Mouse (Mus musculus) heart, embryonic 11.5 days (tissue): ENCODE data around the gene Ppp1r14d. TPM values are rescaled to one million over a fixed set of nuclear protein-coding genes. Genes with fewer than 3 reads are reported as not detected.

ENCODE experiments used
- ATAC-seq: fragments of 200-750 bp; cut with Nextera tagmentation; replicated peaks from 2 replicates; pipeline ENCODE4 v1.8.0; 2017; ENCODE audit warnings: moderate library complexity; ENCODE audit not compliant: insufficient number of reproducible peaks, low FRiP score, low TSS enrichment
- H3K27ac ChIP-seq: fragments of 300-500 bp; sonication (generic); 2 replicates; pipeline ENCODE4 v1.5.1; 2014; ENCODE audit warnings: mild to moderate bottlenecking, low read depth, low read length
- H3K27me3 ChIP-seq: fragments of 300-500 bp; sonication (generic); 2 replicates; pipeline ENCODE4 v1.6.1; 2014; ENCODE audit warnings: mild to moderate bottlenecking, low read length, mixed read lengths; ENCODE audit not compliant: control insufficient read depth, insufficient read depth
- H3K36me3 ChIP-seq: fragments of 300-500 bp; sonication (generic); 2 replicates; pipeline ENCODE4 v1.6.1; 2014; ENCODE audit warnings: mild to moderate bottlenecking, low read length, moderate library complexity, mixed read lengths; ENCODE audit not compliant: control insufficient read depth, insufficient read depth
- H3K4me1 ChIP-seq: fragments of 300-500 bp; sonication (generic); 2 replicates; pipeline ENCODE4 v1.6.1; 2014; ENCODE audit warnings: low read length; ENCODE audit not compliant: control insufficient read depth, insufficient read depth
- H3K4me2 ChIP-seq: fragments of 300-500 bp; sonication (generic); 2 replicates; pipeline ENCODE4 v1.6.1; 2014; ENCODE audit warnings: mild to moderate bottlenecking, moderate library complexity
- H3K4me3 ChIP-seq: fragments of 300-500 bp; sonication (generic); 2 replicates; pipeline ENCODE4 v1.5.1; 2014; ENCODE audit warnings: low read depth, low read length
- H3K9ac ChIP-seq: fragments of 300-500 bp; sonication (generic); 2 replicates; pipeline ENCODE4 v1.6.1; 2014; ENCODE audit warnings: mild to moderate bottlenecking, low read depth, low read length, moderate library complexity
- H3K9me3 ChIP-seq: fragments of 300-500 bp; sonication (generic); replicated peaks from 2 replicates; pipeline ENCODE4 v1.6.1; 2016; ENCODE audit warnings: low read length; ENCODE audit not compliant: control insufficient read depth
- WGBS: fragments of 180-500 bp; shearing (Covaris S2); extraction: QIAGEN DNeasy Blood & Tissue Kit; methylation state at CpG from one replicate; pipeline ENCODE4 v1.1.7; 2014; ENCODE audit not compliant: insufficient replicate concordance; 5-methylcytosine and 5-hydroxymethylcytosine counted together
- polyA plus RNA-seq: library from polyadenylated mRNA; unstranded; fragments of >200 nt; fragmentation: Nextera tagmentation; extraction: Ambion mirVana; gene quantifications from 2 replicates; pipeline ENCODE4 v1.2.1, GENCODE M21; 2014

Gene Ppp1r14d
- polyA plus RNA-seq, 1 experiment from 2014 or later = not detected

GRCm38 (mm10) chr2:119261326-119261725, 31.6 kb upstream of the Ppp1r14d start:
- no peaks in the 10 kb centered on the region for H3K36me3 ChIP-seq
- no peak overlapping the region for H3K9ac ChIP-seq
- no peak for ATAC-seq
- no peaks in the 10 kb centered on the region for H3K9me3 ChIP-seq
- no peak overlapping the region for H3K27ac ChIP-seq
- 41% methylated on average over 2 of the region's 2 CpGs for WGBS
- H3K27me3 ChIP-seq = no peaks in the 10 kb centered on the region
- H3K4me1 ChIP-seq = no peaks in the 10 kb centered on the region
- no peak overlapping the region for H3K4me3 ChIP-seq
- H3K4me2 ChIP-seq = no peak overlapping the region

- Histone ChIP-seq H3K36me3 (no peaks in the 10 kb centered on the region), H3K4me2 (no peak overlapping the region), H3K27me3 (peaks cover under 1% of the 10 kb centered on the region; the same call in 1 of the 2 replicates), H3K9me3 (no peaks in the 10 kb centered on the region), H3K9ac (no peak overlapping the region), H3K4me3 (no peak overlapping the region), H3K27ac (no peak overlapping the region), H3K4me1 (no peaks in the 10 kb centered on the region)
- 65% methylated on average over 1 of the region's 1 CpGs for WGBS
- no peak for ATAC-seq
Observed at GRCm38 (mm10) chr2:119260518-119260917, 30.8 kb upstream of the Ppp1r14d start.

DNA sequence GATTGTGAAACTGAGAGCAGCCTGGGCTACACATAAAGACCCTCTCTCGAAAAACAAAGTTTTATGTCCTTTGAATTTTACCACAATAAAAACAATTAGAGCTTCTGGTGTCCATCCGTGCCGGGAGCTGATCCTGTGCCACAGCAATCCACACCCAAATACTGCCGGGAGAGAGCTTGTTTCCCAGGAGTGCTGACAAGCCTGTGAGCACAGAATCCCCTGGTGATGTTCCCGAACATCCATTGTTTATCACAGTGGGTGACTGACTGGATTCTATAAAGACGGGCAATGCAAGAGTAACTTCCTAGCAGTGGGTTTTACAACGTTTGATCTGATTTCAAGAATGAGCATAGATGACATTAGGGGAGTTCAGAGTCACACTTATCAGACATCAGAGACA, 25.3 kb upstream of the Ppp1r14d start:
- Histone ChIP-seq H3K9me3 (no peaks in the 10 kb centered on the region), H3K4me3 (no peak overlapping the region), H3K36me3 (no peaks in the 10 kb centered on the region), H3K4me1 (no peaks in the 10 kb centered on the region), H3K9ac (no peak overlapping the region), H3K4me2 (no peak overlapping the region), H3K27me3 (peaks cover 14% of the 10 kb centered on the region), H3K27ac (no peak overlapping the region)
- 31% methylated on average over 7 of the region's 7 CpGs for WGBS
- no peak for ATAC-seq

DNA sequence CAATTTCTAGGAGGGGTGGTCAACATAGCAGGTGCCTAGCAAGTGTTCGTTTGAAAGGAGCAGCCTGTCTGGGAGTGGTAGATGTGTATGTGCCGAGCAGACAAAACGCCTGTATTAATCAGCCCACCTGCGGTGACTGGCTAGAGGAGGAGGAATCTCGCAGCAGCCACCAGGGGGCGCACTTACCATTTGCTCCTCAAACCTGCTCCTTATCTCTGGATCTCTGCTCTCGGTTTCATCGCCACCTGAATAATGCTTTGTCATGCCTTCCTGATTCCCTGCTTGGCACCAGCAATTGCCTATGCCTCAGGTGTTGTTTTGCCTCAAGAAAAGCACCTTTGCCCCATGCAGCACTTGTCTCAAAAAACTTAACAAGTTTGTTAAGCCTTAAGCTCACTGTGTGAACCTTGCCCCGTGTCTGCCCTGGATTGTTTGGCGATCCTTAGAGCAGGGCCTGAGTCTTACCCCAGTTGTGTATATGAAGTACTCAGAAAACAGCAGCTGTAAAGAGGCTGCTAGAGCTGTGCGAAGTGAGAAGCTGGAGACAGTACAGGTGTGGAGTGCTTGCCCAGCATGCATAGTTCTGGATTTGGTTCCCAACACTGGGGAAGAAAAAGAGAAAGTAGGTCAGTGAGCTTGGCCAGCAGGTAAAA, 21.2 kb upstream of the Ppp1r14d start:
- Histone ChIP-seq H3K4me2 (peak overlapping the region; percentile 48), H3K27ac (no peak overlapping the region), H3K36me3 (no peaks in the 10 kb centered on the region), H3K4me3 (no peak overlapping the region), H3K4me1 (no peaks in the 10 kb centered on the region), H3K9me3 (no peaks in the 10 kb centered on the region), H3K27me3 (peaks cover 17% of the 10 kb centered on the region), H3K9ac (no peak overlapping the region)
- ATAC-seq = no peak; the same call in 1 of the 2 replicates
- 13% methylated on average over 11 of the region's 11 CpGs for WGBS

DNA sequence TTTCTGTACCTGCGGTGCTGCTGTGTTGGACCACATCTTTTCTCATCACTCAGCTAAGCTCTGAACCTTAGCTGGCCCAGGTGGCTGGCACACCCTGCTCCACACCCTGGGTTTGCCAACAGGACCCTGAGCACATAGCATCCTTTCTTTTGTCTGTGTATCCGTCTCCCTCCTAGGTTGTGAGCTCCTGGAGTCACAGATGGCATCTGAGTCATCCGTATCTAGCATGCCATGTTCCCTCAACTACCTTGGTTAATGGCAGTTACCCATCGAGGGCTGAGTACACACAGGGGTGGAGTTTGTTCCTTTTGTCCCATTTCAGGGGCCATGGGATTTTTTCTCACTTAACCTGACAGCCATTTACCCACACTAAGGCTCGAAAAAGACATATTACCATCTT, 20.7 kb upstream of the Ppp1r14d start:
- ATAC-seq = no peak
- no peak overlapping the region for H3K4me3 ChIP-seq
- no peaks in the 10 kb centered on the region for H3K4me1 ChIP-seq
- peaks cover 15% of the 10 kb centered on the region for H3K27me3 ChIP-seq
- no peaks in the 10 kb centered on the region for H3K36me3 ChIP-seq
- H3K9ac ChIP-seq = no peak overlapping the region
- no peak overlapping the region for H3K27ac ChIP-seq
- H3K4me2 ChIP-seq = no peak overlapping the region
- WGBS = 61% methylated on average over 5 of the region's 5 CpGs
- no peaks in the 10 kb centered on the region for H3K9me3 ChIP-seq

DNA sequence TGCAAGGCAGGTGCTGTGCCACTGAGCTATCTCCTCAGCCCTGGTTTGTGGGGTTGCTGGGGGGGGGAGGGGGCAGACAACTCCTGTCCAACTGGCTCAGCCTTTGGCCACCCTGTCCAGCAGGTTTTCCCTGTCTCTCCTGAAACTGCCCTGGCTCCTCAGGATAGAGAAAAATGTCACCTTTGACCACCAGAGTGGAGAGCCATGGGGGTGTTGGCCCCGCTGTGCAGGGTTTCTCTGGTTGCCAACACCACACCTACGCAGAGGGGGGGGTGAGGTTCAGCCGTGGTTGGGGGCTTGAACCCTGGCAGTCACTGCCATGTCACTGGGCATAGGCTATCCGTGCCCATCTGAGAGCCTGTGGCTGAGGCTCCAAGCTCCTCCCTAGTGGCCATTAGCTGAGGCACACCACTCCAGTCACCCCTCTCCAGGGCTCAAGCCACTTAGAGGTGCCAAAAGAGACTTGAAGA, 19.9 kb upstream of the Ppp1r14d start:
- Histone ChIP-seq H3K36me3 (no peaks in the 10 kb centered on the region), H3K4me3 (no peak overlapping the region), H3K4me1 (no peaks in the 10 kb centered on the region), H3K4me2 (no peak overlapping the region), H3K27me3 (peaks cover 10% of the 10 kb centered on the region), H3K27ac (no peak overlapping the region), H3K9me3 (no peaks in the 10 kb centered on the region), H3K9ac (no peak overlapping the region)
- no peak for ATAC-seq
- 64% methylated on average over 4 of the region's 4 CpGs for WGBS

DNA sequence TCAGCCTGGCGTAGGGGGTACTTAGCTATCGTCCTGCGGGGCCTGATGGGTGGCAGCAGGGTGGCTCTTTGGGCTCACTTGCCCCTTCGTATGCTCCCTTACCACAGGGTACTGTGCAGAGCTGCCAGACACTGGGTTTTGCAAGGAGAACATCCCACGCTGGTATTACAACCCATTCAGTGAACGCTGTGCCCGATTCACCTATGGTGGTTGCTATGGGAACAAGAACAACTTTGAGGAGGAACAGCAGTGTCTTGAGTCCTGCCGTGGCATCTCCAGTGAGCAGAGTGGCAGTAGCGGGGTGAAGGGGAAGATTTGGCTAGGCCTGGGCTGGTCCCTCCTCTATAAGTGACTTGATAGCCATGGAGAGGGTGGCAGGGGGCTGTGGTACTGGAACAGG, 18.2 kb upstream of the Ppp1r14d start:
- no peaks in the 10 kb centered on the region for H3K4me1 ChIP-seq
- no peaks in the 10 kb centered on the region for H3K9me3 ChIP-seq
- no peak overlapping the region for H3K9ac ChIP-seq
- 85% methylated on average over 9 of the region's 9 CpGs for WGBS
- no peak for ATAC-seq
- H3K36me3 ChIP-seq = no peaks in the 10 kb centered on the region
- no peak overlapping the region for H3K27ac ChIP-seq
- peaks cover 3% of the 10 kb centered on the region for H3K27me3 ChIP-seq
- H3K4me3 ChIP-seq = no peak overlapping the region
- no peak overlapping the region for H3K4me2 ChIP-seq

DNA sequence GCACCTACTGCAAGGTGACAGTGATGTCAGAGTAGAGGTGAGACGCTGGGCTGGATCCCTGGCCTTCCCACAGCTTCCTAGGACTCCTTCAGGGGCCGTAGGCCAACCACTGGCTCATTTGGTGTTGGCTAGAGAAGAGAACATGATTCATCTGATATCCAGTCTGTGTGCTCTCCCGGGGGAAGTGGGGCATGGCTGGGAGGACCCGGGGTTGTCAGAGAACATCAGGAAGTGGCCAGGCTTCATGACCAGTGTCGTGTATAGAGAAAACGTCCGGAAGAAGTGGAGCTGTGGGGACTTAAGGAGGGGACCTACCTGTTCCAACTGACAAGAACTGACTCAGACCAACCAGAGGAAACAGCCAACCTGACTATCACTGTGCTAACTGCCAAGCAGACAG, 15.5 kb upstream of the Ppp1r14d start:
- H3K4me2 ChIP-seq = no peak overlapping the region
- peaks cover 4% of the 10 kb centered on the region for H3K27me3 ChIP-seq
- H3K27ac ChIP-seq = no peak overlapping the region
- no peak for ATAC-seq
- no peaks in the 10 kb centered on the region for H3K4me1 ChIP-seq
- H3K9ac ChIP-seq = no peak overlapping the region
- WGBS = 74% methylated on average over 7 of the region's 7 CpGs
- H3K4me3 ChIP-seq = no peak overlapping the region
- no peaks in the 10 kb centered on the region for H3K36me3 ChIP-seq
- no peaks in the 10 kb centered on the region for H3K9me3 ChIP-seq

- H3K27me3 ChIP-seq = peaks cover 27% of the 10 kb centered on the region
Observed at GRCm38 (mm10) chr2:119242548-119242947, 12.8 kb upstream of the Ppp1r14d start.

More at GRCm38 (mm10) chr2:119242548-119242947, 12.8 kb upstream of the Ppp1r14d start:
- Histone ChIP-seq H3K9me3 (no peaks in the 10 kb centered on the region), H3K27ac (no peak overlapping the region), H3K9ac (no peak overlapping the region), H3K4me3 (no peak overlapping the region), H3K36me3 (no peaks in the 10 kb centered on the region), H3K4me1 (peaks cover 2% of the 10 kb centered on the region; the same call in 1 of the 2 replicates), H3K4me2 (no peak overlapping the region)
- ATAC-seq = no peak
- 68% methylated on average over 9 of the region's 9 CpGs for WGBS
